Mouse (Mus musculus) heart, embryonic 14.5 days (tissue): Measurements from ENCODE around the gene Cdk6. TPM values are rescaled to one million over a fixed set of nuclear protein-coding genes. Genes with fewer than 3 reads are reported as not detected.
"Not testable (repeated sequence)": the region's sequence is repeated elsewhere in the genome, so short reads cannot be mapped to it uniquely, and the experiment has no call there.

Experiments used
- ATAC-seq: fragments of 200-750 bp; cut with Nextera tagmentation; 2 replicates; pipeline ENCODE4 v1.8.0; 2017; ENCODE audit warnings: low read depth, moderate TSS enrichment; ENCODE audit not compliant: insufficient number of reproducible peaks, insufficient read depth, low FRiP score
- H3K27ac ChIP-seq, 2 experiments: fragments of 200-500 bp in 1 of 2; fragments of 300-500 bp in 1 of 2; sonication (generic) in 1 of 2; replicated peaks in 1 of 2; 2 replicates each; pipeline ENCODE4 v1.5.1; 2012 to 2014; ENCODE audit warnings: low read depth in 2 of 2, low read length in 2 of 2, control low read depth in 1 of 2, mild to moderate bottlenecking in 1 of 2, mixed read lengths in 1 of 2; ENCODE audit not compliant: control insufficient read depth in 1 of 2, insufficient read depth in 1 of 2
- H3K27me3 ChIP-seq: fragments of 300-500 bp; sonication (generic); 2 replicates; pipeline ENCODE4 v1.6.1; 2014; ENCODE audit warnings: mild to moderate bottlenecking, low read length, control low read depth; ENCODE audit not compliant: control insufficient read depth, insufficient read depth
- H3K36me3 ChIP-seq: fragments of 300-500 bp; sonication (generic); 2 replicates; pipeline ENCODE4 v1.6.1; 2014; ENCODE audit warnings: mild to moderate bottlenecking, control low read depth, low read length, mixed read lengths; ENCODE audit not compliant: control insufficient read depth, insufficient read depth
- H3K4me1 ChIP-seq, 2 experiments: fragments of 200-500 bp in 1 of 2; fragments of 300-500 bp in 1 of 2; sonication (generic) in 1 of 2; 2 replicates each; pipeline ENCODE4 v1.6.1; 2012 to 2014; ENCODE audit warnings: low read length in 2 of 2, control low read depth in 1 of 2, mixed read lengths in 1 of 2; ENCODE audit not compliant: control insufficient read depth in 2 of 2, insufficient read depth in 2 of 2
- H3K4me2 ChIP-seq: fragments of 300-500 bp; sonication (generic); 2 replicates; pipeline ENCODE4 v1.6.1; 2014; ENCODE audit warnings: mild to moderate bottlenecking, low read length
- H3K4me3 ChIP-seq, 2 experiments: fragments of 200-500 bp in 1 of 2; fragments of 300-500 bp in 1 of 2; sonication (generic) in 1 of 2; 2 replicates each; pipeline ENCODE4 v1.5.1; 2012 to 2014; ENCODE audit warnings: low read length in 2 of 2, mild to moderate bottlenecking in 2 of 2, control low read depth in 1 of 2, low read depth in 1 of 2, moderate library complexity in 1 of 2; ENCODE audit not compliant: control insufficient read depth in 1 of 2, insufficient read depth in 1 of 2
- H3K9ac ChIP-seq: fragments of 300-500 bp; sonication (generic); 2 replicates; pipeline ENCODE4 v1.6.1; 2014; ENCODE audit warnings: mild to moderate bottlenecking, low read length
- H3K9me3 ChIP-seq: fragments of 300-500 bp; sonication (generic); 2 replicates; pipeline ENCODE4 v1.6.1; 2016; ENCODE audit warnings: low read length, control low read depth; ENCODE audit not compliant: control insufficient read depth
- WGBS: fragments of 180-500 bp; shearing (Covaris S2); extraction: QIAGEN DNeasy Blood & Tissue Kit; methylation state at CpG from one replicate; pipeline ENCODE4 v1.1.7; 2014; 5-methylcytosine and 5-hydroxymethylcytosine counted together
- polyA plus RNA-seq: library from polyadenylated mRNA; unstranded; fragments of >200 nt; fragmentation: Nextera tagmentation; extraction: Ambion mirVana; gene quantifications from 2 replicates; pipeline ENCODE4 v1.2.1, GENCODE M21; 2014

Cdk6 gene
- polyA plus RNA-seq, 1 experiment from 2014 or later: 32.1 TPM

DNA sequence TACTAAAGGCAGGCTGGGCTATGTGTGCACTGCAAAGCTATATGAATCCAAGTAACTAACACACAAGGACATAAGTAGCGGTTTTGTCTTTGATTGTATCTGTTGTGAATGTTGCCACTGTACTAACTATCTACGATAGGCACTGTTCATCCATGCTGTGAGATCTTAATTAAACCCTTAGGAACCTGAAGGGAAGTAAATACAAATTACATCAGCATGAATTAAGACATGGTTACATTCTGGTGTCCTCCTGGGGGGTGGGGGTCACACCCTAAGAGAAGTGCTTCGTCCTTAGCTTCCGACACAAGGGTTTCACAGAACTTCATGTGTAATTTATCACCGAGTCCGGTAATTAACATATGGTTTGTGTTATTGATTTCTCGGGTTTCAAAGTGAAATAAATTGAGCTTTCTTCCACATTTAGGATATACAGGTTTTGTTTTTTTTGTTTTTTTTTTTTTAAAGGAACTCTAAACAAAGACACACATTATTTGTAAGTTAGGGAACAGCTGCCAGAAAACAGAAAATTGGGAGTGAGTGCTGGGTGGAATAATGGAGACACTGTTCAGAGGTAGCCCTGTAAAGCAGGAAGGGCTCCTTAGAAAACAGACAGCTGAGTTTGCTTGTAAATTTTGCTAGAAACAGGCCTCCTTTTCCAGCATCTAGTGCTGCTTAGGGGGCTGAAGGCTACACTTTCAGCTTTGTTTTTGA is 58.7 kb downstream of the Cdk6 start:
- H3K9me3 ChIP-seq: no peaks in the 10 kb centered on the region
- H3K4me1 ChIP-seq: peaks cover 0 to 4% of the 10 kb centered on the region in 2 experiments; a peak in 1 of 4 replicates
- no peaks in the 10 kb centered on the region for H3K27me3 ChIP-seq
- no peak overlapping the region for H3K27ac ChIP-seq
- no peak overlapping the region for H3K4me2 ChIP-seq
- H3K4me3 ChIP-seq: no peak overlapping the region
- H3K9ac ChIP-seq: no peak overlapping the region
- peaks cover 6% of the 10 kb centered on the region; the same call in 1 of the 2 replicates for H3K36me3 ChIP-seq
- WGBS: 79% methylated on average over 7 of the region's 7 CpGs
- no peak for ATAC-seq

DNA sequence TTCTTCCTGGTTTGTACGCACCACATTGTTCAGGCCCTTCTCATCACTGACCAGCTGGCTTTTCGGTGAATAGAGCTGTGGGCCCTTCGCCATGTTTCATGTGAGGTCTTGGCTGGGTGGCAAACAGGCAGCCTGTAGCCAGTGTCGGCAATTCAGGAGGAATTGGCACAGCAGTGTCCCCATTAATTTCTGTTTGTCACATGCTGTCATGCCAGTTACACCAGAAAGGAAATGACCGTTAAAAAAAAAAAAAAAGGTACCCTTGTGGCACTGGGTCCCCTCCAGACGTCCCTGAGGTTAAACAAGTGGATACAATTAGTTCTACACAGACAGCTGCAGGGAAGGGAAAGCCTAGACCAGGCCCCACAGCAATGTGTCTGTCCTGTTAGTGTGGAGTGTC is 63.8 kb downstream of the Cdk6 start:
- Histone ChIP-seq H3K27me3 (no peaks in the 10 kb centered on the region), H3K4me3 (no peak overlapping the region), H3K4me1 (no peaks in the 10 kb centered on the region), H3K9me3 (no peaks in the 10 kb centered on the region), H3K36me3 (no peaks in the 10 kb centered on the region), H3K9ac (no peak overlapping the region), H3K27ac (no peak overlapping the region), H3K4me2 (no peak overlapping the region)
- no peak for ATAC-seq
- 65% methylated on average over 6 of the region's 6 CpGs for WGBS

DNA sequence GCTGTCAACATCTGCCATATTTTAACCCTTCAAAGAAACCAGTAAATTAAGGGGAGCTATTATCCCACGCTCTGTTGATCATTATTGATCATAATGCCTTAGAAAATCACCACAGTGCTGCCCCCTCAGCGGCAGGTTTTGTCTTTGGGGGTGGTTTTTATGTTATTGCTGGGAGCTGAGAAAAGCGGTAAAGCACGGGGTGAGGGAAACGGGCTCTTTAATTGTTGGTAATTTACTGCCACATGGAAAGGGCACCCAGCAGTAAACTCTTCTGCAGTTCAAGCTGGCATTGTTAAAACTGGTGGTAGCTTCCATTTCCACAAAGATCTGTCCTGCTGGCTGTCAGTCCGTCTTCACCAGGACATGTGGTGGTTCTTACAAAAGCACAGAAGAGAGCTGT is 64.2 kb downstream of the Cdk6 start:
- Histone ChIP-seq H3K9ac (no peak overlapping the region), H3K4me2 (no peak overlapping the region), H3K27ac (no peak overlapping the region), H3K9me3 (no peaks in the 10 kb centered on the region), H3K4me1 (no peaks in the 10 kb centered on the region), H3K36me3 (no peaks in the 10 kb centered on the region), H3K4me3 (no peak overlapping the region), H3K27me3 (no peaks in the 10 kb centered on the region)
- ATAC-seq: no peak
- 93% methylated on average over 6 of the region's 6 CpGs for WGBS

DNA sequence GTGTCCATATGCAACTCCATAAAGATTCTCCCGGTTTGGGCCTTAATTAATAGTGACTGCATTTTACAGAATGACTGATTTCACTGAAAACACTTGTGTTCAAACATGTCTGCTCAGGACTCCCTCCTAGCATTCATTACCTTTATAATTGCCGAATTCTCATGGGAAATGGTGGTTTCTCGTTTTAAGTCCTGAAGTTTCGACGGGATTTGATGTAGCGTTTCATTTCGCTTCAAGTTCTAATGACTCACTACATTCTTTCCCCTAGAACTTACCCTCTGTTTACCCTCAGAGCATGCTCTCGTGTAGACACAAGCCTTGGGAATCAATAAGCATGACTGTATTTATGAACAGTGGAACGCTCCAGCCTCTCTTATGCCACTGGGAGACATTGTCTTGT is 66.6 kb downstream of the Cdk6 start:
- Histone ChIP-seq H3K9ac (no peak overlapping the region), H3K4me2 (no peak overlapping the region), H3K4me1 (peaks cover 3 to 8% of the 10 kb centered on the region in 2 experiments; a peak in 3 of 4 replicates), H3K27ac (no peak overlapping the region), H3K36me3 (no peaks in the 10 kb centered on the region), H3K9me3 (0 out of 2 replicates have a peak, but pooled peaks cover under 1% of the 10 kb centered on the region), H3K27me3 (no peaks in the 10 kb centered on the region), H3K4me3 (no peak overlapping the region)
- 92% methylated on average over 9 of the region's 9 CpGs for WGBS
- ATAC-seq: no peak

DNA sequence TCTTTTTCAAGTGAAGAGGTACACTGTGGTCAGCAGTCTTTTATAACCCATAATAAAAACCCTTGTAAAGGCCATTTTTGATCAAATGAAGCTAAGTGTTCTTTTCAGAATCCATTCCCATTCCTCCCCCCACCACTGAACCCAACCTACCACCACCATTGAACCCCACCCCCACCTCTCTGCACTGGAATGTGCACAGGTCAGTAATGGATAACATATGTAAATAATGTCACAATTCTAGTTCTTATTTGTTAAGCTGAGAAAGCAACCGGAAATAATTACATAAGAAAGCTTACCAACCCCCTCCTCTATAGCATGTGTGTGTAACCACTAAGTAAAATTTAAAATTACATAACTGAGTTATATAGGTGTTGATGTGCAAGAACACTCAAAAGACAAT is 76.9 kb downstream of the Cdk6 start:
- not testable (repeated sequence) for H3K9ac ChIP-seq, H3K4me2 ChIP-seq, ATAC-seq, H3K27me3 ChIP-seq, H3K4me3 ChIP-seq, H3K36me3 ChIP-seq, H3K27ac ChIP-seq, H3K9me3 ChIP-seq
- peaks cover 10 to 12% of the 10 kb centered on the region in 2 experiments for H3K4me1 ChIP-seq
- 85% methylated on average over 1 of the region's 1 CpGs for WGBS

DNA sequence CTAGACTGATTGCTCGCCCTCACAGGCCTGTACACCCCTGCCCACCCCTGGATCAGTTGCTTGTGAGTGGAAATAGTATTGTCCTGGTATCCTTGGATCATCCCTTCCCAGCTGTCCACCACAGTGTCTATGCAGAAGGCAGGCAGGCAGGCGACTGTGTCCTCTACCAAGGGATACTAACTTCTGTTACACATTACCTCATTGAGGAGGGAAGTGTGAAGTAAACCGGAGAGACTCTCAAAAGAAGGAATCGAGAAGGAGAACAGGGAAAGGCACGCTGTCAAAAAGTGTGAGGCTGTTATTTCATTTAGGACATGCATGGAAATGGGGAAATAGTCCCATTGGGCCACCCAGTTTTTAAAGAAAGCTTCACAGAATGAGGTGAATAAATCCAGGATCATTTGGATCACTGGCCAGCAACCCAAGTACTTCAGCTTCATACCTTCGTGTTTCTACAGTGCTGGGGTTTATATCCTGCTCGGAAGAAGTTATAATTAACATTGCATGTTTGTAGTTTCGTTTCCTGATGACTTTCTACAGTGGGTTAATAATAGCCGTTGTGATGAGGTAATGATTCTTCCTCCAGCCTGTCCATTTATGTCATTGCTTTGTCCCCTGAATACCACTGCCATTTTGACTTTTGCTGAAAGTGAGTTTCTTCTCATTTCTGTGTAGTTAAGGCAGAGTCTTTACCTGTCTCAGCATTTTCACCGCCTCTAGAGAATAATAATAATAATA is 79.0 kb downstream of the Cdk6 start:
- WGBS: 58% methylated on average over 10 of the region's 10 CpGs
- Histone ChIP-seq H3K9me3 (no peaks in the 10 kb centered on the region), H3K36me3 (no peaks in the 10 kb centered on the region), H3K9ac (peak overlapping the region; percentile 50), H3K4me2 (peak overlapping the region; percentile 21; the same call in 1 of the 2 replicates), H3K4me3 (no peak overlapping the region), H3K27ac (peak overlapping the region; percentile 64 to 67), H3K27me3 (no peaks in the 10 kb centered on the region), H3K4me1 (peaks cover 7 to 10% of the 10 kb centered on the region in 2 experiments)
- ATAC-seq: no peak

DNA sequence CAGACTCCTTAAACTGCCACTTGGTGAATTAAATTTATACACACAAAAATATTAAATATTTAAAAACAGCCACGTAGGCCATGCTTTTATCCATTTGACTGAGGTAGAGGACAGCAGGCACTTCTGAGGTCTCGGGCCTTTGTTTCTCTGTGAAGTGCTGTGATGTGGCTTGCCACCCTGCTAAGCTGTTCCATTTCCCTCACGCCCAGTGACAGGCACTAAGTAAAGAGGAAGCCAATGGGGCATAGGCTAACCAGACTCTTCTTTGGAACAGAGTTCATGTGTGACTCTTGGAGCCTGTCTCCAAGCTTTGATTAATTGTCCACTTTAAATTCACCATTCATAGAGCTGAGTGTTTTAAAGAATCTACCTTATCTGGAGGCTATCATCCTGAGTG is 79.5 kb downstream of the Cdk6 start:
- no peak overlapping the region for H3K9ac ChIP-seq
- H3K4me1 ChIP-seq: peaks cover 7 to 9% of the 10 kb centered on the region in 2 experiments
- H3K27ac ChIP-seq: peak overlapping the region; percentile 44 to 67; a peak in 3 of 4 replicates
- H3K27me3 ChIP-seq: no peaks in the 10 kb centered on the region
- no peaks in the 10 kb centered on the region for H3K36me3 ChIP-seq
- 76% methylated on average over 3 of the region's 3 CpGs for WGBS
- ATAC-seq: no peak
- no peaks in the 10 kb centered on the region for H3K9me3 ChIP-seq
- no peak overlapping the region for H3K4me2 ChIP-seq
- H3K4me3 ChIP-seq: no peak overlapping the region
